Mouse (Mus musculus) E14TG2a.4 (cell line): ENCODE measurements around the gene Tmem9.
A peak's percentile ranks its signal among the peaks of the same experiment; 100 is the strongest.

Source experiments
- H3K27me3 ChIP-seq: 2 replicates; pipeline ENCODE4 v1.6.1; 2014; ENCODE audit warnings: low read length, control low read depth; ENCODE audit not compliant: insufficient read depth
- H3K36me3 ChIP-seq: 2 replicates; pipeline ENCODE4 v1.6.1; 2014; ENCODE audit warnings: low read length, control low read depth; ENCODE audit not compliant: insufficient read depth
- H3K4me1 ChIP-seq: replicated peaks from 2 replicates; pipeline ENCODE4 v1.6.1; 2014; ENCODE audit warnings: low read depth, low read length, control low read depth
- H3K4me3 ChIP-seq: replicated peaks from 2 replicates; pipeline ENCODE4 v1.5.1; 2014; ENCODE audit warnings: mild to moderate bottlenecking, low read length
- H3K9me3 ChIP-seq: 2 replicates; pipeline ENCODE4 v1.6.1; 2014; ENCODE audit warnings: low read length, control low read depth
- CTCF ChIP-seq: conservative IDR thresholded peaks from 2 replicates; pipeline ENCODE4 v1.5.1; 2014; ENCODE audit warnings: low read length
- NANOG ChIP-seq: IDR thresholded peaks from 2 replicates; pipeline ENCODE4 v1.6.1; 2014; ENCODE audit warnings: borderline replicate concordance, low read length, mixed read lengths
- POU5F1 ChIP-seq: IDR thresholded peaks from 2 replicates; pipeline ENCODE4 v1.6.1; 2014; ENCODE audit warnings: low read length, borderline replicate concordance

Gene Tmem9

DNA sequence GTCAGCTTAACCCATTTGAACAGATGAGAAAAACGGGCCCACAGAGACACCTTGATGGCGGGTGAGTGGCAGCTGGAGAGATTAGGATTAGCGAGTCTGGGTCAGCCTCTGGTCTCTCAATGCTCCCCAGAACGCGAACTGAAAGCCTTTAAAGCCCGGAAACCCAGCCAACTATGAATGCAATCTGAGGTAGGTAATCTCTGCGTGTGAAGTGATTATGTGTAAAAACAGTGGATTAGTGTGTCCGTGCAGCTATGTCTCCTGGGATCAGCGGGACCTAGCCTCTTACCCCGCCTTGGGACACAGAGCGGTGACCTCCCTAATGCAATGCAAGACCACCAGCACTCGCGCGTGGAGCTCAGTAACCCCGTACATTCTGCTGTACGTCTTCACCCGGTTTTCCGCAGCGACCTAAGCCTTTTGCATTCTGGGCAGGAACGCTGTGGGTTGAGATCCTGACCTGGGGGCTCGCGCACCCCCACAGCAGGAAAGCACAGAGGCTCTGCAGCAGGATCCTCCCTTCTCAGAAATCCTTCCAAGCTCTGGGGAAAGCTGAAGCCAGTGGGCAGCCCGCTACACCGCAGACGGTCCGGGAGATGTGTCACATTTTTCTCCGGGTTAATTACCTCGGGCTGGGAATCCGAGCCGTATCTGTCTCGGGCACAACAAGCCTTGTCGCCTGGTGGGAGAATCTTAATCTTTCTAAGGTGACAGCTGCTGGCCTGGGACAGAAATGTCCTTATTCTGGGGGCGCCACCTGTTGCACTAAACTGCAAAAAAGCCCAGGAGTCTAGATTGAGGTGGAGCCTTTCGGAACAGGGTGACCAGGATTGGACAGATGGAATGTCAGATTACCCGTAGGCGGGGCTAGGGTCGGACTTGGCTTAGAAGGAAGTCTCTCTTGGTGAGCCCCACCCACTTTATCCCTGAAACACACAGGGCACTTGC is at the start of gene Tmem9:
Gene Tmem9 (plus strand): TSS at position 940 of the 948 bp plus-strand sequence.
- H3K4me3 ChIP-seq, result peak within 1 kb of the TSS; percentile 80
- H3K36me3 ChIP-seq, result no peaks in the 10 kb centered on the region
- no peaks in the 10 kb centered on the region for H3K9me3 ChIP-seq
- H3K27me3 ChIP-seq, result peaks cover 34% of the 10 kb centered on the region
- peaks cover 11% of the 10 kb centered on the region for H3K4me1 ChIP-seq
- no peak for TF ChIP-seq NANOG
- TF ChIP-seq CTCF, result no peak
- TF ChIP-seq POU5F1, result no peak

DNA sequence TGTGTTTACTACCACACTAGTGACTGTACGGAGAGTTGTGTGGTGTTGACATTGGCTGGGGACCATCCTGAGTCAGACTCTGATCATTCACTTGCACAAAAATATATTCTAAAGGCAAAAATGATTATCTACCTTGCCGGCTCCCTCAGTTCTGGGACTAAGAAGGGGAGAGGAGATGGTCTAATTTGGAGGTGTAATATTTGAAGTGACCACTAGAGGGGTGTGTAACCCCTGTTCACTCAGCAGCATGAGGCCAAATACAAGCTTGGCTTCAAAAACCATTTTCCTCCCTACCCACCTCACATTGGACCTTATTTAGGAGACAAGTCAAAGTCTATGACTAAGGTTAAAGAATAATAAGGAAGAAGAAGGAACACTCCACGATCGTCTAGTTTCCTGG is 49.5 kb upstream of the Tmem9 start:
- peaks cover 60% of the 10 kb centered on the region for H3K27me3 ChIP-seq
- TF ChIP-seq CTCF (peak; percentile 93), POU5F1 (no peak)
- H3K4me1 ChIP-seq, result no peaks in the 10 kb centered on the region
- no peaks in the 10 kb centered on the region for H3K36me3 ChIP-seq
- H3K4me3 ChIP-seq, result no peak overlapping the region
- no peaks in the 10 kb centered on the region for H3K9me3 ChIP-seq

- no peak for TF ChIP-seq POU5F1
- TF ChIP-seq NANOG, result no peak
- TF ChIP-seq CTCF, result no peak
These were observed 44.8 kb upstream of the Tmem9 start for GRCm38 (mm10) chr1:135963177-135963576.

GRCm38 (mm10) chr1:135964561-135964960 is 43.4 kb upstream of the Tmem9 start:
- H3K4me1 ChIP-seq, result no peaks in the 10 kb centered on the region
- no peak overlapping the region for H3K4me3 ChIP-seq
- H3K27me3 ChIP-seq, result peaks cover 84% of the 10 kb centered on the region
- TF ChIP-seq NANOG (no peak), CTCF (no peak), POU5F1 (no peak)
- no peaks in the 10 kb centered on the region for H3K9me3 ChIP-seq
- H3K36me3 ChIP-seq, result no peaks in the 10 kb centered on the region

More at GRCm38 (mm10) chr1:135963177-135963576, 44.8 kb upstream of the Tmem9 start:
- Histone ChIP-seq H3K9me3 (no peaks in the 10 kb centered on the region), H3K27me3 (peaks cover 75% of the 10 kb centered on the region), H3K4me1 (no peaks in the 10 kb centered on the region), H3K36me3 (no peaks in the 10 kb centered on the region), H3K4me3 (no peak overlapping the region)

GRCm38 (mm10) chr1:135967739-135968138 is 40.2 kb upstream of the Tmem9 start:
- H3K9me3 ChIP-seq, result no peaks in the 10 kb centered on the region
- no peak for TF ChIP-seq POU5F1
- no peak for TF ChIP-seq NANOG
- no peak for TF ChIP-seq CTCF
- no peaks in the 10 kb centered on the region for H3K4me1 ChIP-seq
- H3K4me3 ChIP-seq, result no peak overlapping the region
- peaks cover 81% of the 10 kb centered on the region for H3K27me3 ChIP-seq
- no peaks in the 10 kb centered on the region for H3K36me3 ChIP-seq

DNA sequence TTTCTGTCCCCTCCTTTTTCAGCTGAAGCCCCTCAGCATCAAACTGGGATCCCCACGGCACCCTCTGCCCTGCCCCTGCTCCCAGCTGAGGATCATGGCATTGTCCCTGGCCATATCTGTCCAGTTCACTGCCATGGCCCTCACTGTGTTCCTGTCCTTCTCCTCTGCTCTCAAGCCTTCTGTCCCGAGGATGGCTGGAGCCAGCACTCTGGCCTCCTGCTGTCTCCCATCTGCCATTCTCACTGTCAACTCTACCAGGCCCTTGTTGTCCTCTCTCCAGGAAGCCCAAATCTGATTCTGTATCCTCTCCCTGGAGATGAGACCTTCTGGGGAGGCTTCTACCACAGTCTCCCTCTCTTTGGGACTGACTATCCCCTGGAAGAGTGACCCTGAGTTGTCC is 37.5 kb upstream of the Tmem9 start:
- Histone ChIP-seq H3K36me3 (no peaks in the 10 kb centered on the region), H3K9me3 (no peaks in the 10 kb centered on the region), H3K4me1 (no peaks in the 10 kb centered on the region), H3K27me3 (peaks cover 71% of the 10 kb centered on the region), H3K4me3 (no peak overlapping the region)
- no peak for TF ChIP-seq CTCF
- no peak for TF ChIP-seq NANOG
- no peak for TF ChIP-seq POU5F1

DNA sequence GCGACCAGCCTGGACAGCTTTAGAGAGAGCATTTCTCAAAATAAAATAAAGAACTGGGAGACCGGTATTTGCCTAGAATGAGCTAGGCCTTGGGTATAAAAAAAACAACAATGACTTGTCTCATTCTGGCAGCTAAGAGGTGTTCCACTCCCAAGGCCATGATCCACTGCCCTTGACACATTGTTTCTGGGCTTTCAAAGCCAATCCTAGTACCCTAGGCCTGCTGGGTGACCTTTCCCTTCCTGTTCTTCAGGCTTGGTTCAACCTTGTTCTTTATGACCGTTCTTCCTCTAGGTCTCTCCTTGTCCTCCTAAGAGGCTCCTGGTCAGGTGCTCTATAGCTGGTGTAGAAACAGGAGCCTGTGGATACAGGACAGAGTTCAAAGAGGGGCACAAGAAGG is 35.4 kb upstream of the Tmem9 start:
- no peak overlapping the region for H3K4me3 ChIP-seq
- no peaks in the 10 kb centered on the region for H3K4me1 ChIP-seq
- H3K27me3 ChIP-seq, result peaks cover 59% of the 10 kb centered on the region
- TF ChIP-seq POU5F1 (no peak), NANOG (no peak), CTCF (no peak)
- no peaks in the 10 kb centered on the region for H3K9me3 ChIP-seq
- H3K36me3 ChIP-seq, result no peaks in the 10 kb centered on the region

GRCm38 (mm10) chr1:135984105-135984504 is 23.8 kb upstream of the Tmem9 start:
- Histone ChIP-seq H3K9me3 (no peaks in the 10 kb centered on the region), H3K4me3 (no peak overlapping the region), H3K4me1 (no peaks in the 10 kb centered on the region), H3K27me3 (peaks cover 52% of the 10 kb centered on the region), H3K36me3 (no peaks in the 10 kb centered on the region)
- no peak for TF ChIP-seq NANOG
- no peak for TF ChIP-seq POU5F1

DNA sequence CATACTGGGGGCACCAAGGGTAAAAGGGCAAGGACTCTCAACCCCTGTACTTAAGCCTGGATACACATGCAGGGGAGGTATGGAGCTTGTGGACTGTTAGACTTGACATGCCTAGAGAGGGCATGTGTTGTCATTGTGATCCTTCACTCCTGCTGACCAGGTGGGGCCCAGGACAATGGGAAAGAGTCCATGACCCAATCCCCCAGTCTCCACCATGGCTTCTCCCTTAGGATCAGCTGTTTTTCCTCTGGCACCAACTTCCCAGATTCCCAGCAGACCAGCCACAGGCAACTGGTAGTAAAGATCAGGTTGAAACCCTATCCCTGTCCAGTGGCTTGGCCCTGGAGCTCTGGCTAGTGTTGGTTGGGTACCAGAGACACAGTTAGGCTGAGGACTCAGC is 18.1 kb upstream of the Tmem9 start:
- Histone ChIP-seq H3K9me3 (no peaks in the 10 kb centered on the region), H3K36me3 (no peaks in the 10 kb centered on the region), H3K4me1 (no peaks in the 10 kb centered on the region), H3K27me3 (peaks cover 10% of the 10 kb centered on the region), H3K4me3 (no peak overlapping the region)
- TF ChIP-seq NANOG (no peak), POU5F1 (no peak), CTCF (no peak)
